Mouse (Mus musculus) kidney, postnatal 25 days (tissue): ENCODE data around the gene Gpr107.

Experiments used
- DNase-seq, 2 experiments: peaks; one replicate each; pipeline ENCODE4 v3.0.0; 2021; ENCODE audit warnings: mixed read lengths in 2 of 2

Gene Gpr107

DNA sequence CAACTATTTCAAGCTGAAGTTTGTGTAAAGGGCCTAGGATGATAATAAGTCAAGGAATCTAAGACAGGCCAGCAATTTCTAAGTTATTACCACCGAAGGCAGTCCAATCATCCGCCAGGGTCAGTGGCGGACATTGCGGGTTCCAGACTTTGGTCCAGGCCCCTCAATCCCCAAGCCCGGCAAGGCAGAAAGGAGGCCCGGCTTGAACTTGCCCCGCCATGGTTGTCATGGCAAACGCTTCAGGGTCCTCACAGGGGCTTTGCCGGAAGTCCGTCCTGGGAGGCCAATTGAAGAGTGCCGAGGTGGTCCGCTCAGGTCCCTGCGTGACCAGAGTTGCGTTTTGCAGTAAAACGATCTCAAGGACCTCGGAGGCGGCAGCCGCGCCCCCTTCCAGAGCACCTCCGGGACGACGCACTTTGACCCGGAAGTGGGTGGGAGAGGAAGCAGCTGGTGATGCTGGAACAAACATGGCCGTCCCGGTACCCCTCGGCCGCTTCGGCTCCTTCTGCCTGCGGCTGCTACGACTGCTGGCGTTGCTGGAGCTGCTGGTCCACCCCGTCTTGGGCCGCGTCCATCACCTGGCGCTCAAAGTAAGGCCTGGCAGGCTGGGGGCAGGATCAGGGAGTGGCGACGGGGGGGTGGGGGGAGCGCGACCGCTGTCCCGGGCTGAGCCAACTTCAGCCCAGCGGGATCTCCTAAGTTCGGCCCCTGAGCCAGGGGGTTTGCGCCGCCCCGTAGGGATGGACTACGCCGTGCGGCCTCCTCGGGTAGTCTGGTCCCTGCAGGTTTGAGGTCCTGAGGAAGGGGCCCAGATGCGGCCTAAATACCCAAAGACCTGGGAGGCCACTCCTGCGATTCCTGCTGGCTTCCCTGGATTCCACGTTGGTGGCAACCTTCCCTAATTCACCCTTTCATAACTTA, at the start of gene Gpr107:
Gene Gpr107, plus strand, starts transcription at position 425 of the 921 bp plus-strand sequence.
- DNase-seq, result peak; percentile 88 to 93

DNA sequence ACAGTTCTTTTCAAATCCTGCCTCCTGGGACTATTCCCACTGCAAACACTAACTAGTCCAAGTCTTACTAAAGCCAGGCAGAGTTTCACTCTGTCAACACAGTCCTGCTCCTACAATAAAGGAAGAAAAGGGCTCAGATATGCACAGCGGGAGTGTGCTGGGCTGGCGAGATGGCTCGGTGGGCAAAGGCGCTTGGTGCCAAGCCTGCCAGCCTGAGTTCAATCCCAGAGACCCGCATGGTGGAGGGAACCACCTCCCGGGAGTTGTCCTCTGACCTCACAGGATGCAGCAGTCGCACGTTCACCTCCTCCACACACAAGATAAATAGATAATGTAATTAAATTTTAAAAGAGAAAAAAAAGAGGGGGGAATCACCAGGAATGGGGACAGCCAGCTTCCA, 48.8 kb upstream of the Gpr107 start:
- DNase-seq, result no peak

GRCm38 (mm10) chr2:31105279-31105678, 46.8 kb upstream of the Gpr107 start:
- no peak for DNase-seq

DNA sequence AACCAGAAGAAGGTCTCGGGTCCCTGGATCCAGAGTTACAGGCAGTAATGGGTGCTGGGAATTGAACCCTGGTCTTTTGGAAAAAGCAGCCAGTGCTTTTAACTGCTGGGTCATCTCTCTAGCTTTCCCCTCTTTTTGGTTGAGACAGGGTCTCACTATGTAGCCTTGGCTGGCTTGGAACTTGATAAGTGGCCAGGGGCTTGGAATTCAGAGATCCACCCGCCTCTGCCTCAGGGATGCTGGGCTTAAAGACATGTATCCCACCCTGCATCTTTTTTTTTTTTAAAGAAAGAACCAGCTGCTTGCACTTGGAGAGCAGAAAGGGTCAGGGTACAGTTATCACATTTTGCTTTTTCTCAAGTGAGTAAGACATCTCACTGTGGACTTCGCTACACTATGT, 46.1 kb upstream of the Gpr107 start:
- no peak for DNase-seq

GRCm38 (mm10) chr2:31106621-31107320, 45.3 kb upstream of the Gpr107 start:
- DNase-seq, result peak; percentile 54 to 69

GRCm38 (mm10) chr2:31108186-31108585, 43.9 kb upstream of the Gpr107 start:
- DNase-seq, result no peak

DNA sequence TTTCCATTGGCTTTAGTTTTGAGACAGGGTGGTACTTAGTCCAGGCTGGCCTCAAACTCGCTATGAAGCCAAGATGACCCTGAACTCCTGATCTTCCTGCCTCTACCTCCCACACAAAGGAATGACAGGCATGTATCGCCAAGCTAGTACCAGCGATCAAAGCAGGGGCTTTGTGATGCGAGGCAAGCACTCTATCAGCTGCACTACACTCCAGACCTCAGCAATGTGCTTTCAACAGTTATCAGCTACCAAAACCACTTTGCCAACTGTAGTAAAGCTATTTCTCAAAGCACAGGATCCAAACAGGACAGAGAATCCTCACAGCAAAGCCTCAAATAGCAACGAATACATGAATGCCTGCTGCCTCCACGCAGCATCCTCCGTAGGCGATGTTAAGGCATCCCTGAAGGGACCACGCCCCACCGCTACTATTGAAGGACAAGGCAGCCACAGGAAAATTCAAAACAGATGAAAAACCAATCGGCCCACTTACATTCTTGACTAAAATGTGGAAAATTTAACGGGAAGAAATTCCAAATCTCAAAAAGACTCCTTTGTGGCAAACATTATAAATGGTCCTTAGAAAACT, 42.1 kb upstream of the Gpr107 start:
- DNase-seq, result no peak

- DNase-seq, result no peak
Observed at GRCm38 (mm10) chr2:31111685-31112084, 40.4 kb upstream of the Gpr107 start.

DNA sequence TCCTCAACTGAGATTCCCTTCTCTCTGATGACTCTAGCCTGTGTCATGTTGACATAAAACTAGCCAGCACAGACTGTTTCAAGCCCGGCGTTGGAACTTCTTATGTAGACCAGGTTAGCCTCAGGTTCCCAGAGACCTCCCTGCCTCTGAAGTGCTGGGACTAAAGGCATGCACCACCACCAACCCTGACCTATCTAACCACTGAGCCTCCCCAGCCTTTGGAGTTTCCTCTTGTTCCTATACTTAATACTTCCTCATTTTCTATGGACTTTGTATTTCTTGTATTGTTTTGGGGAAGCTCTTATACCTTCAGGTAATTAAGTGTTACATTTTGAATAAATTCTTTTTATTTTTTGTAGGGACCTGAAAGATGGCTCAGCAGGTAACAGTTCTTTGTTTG, 37.9 kb upstream of the Gpr107 start:
- no peak for DNase-seq

DNA sequence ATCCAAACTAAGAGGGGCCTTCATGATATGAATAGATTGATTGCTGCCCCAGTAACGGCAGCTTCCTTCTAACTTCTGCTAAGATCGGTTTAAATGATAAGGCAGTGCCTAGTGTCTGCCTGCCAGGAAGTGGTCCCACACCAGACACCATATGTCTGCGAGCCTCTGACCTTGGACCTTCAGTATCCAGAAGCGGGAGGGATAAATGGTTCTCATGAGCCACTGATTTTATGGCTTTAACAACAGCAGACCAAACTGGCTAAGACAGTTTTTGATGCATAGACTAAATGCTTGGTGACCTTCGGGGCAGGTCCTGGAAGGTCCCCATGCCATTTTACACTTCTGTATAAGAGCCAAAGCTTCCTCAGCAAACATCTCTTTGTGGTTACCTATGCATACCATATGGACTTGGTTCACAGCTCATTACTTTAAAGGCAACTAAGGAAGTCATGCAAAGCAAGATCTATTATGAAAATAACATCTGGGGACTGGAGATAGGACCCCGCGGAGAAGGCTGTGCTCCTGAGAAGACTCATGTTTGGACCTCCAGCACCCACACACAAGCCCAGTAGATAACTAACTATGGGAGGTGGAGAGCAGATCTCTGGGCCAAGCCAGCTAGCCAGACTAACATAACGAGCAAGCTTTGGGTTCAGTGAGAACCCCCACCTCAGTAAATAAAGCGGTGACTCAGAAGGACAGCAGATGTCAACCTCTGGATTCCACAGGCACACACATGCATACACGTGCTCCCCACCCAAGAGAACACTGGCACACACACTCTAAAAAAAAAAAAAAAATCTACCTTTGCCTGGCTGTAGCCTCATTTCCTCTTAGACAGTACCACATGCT, 36.8 kb upstream of the Gpr107 start:
- DNase-seq, result no peak

DNA sequence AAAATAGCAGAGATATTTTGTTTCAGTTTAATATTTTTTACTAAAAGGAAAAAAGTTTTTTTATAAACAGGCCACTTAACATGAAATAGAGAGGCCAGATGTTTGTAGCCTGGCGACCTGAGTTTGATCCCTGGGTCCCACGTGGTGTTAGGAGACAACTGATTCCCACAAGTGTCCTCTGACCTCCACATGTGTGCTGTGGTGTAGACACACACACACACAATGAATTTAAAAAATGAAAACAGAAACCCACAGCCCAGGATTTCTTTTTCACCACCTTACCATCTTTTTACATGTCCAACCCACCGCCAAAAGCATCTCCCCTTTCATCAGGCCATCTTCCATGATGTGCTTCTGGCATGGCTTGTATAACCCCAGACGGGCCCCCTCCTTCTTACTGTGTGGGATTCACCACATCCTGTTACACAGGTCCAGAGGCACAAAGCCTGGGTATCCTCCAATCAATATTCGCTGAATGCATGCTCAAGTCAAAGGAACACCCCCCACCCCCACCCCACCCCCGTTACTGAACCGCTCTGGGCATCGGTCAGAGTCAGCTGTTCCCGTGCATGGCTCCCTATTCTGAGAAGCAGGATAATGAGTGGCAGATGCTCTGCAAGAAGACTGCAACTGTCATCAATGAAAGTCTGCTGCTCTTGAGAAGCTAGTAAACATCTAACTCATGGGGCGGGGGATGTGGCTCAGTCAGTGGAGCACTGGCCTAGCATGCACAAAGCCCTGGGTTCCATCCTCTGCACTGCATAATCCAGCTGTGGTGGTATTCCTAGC, 36.0 kb upstream of the Gpr107 start:
- DNase-seq, result no peak

DNA sequence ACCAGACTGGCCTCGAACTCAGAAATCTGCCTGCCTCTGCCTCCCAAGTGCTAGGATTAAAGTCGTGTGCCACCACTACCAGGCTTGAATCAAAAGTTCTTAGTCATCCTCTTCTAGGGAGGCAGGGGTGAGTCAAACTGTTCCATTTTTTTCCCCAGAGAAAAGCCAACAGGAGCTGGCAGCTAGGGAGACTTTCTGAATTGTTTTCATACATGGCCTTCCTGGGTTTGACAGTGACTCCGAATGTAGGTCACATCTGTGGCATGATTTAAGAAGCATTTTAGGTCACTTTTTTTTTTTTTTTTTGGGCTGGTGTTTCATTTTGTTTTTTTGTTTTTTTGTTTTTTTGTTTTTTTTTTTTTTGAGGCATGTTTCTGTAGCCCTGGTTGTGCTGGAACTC, 33.9 kb upstream of the Gpr107 start:
- DNase-seq, result no peak

- DNase-seq, result no peak
Observed at GRCm38 (mm10) chr2:31118639-31119380, 33.3 kb upstream of the Gpr107 start.

DNA sequence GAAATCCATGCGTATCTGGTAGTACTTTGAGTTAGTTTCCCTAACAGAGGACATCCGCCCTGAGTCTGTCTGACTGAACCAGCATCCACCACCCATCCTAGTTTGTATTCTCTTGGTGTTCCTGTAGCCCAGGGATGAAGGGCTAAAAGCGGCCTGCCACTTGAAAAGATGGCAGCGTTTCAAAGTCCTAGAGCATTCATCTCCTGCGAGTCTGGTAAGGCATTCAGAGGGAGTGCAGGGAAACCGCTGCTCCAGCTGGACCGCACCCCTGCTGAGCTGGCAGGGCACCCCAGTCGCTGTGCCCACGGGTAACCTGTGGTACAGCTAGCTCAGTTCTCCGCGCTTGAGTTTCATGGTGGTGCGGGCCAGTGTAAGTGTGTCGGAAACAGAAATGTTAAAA, 32.3 kb upstream of the Gpr107 start:
- peak in 1 of 2 experiments; percentile 53 for DNase-seq

- peak; percentile 39 to 70 for DNase-seq
Observed at GRCm38 (mm10) chr2:31121131-31121693, 30.9 kb upstream of the Gpr107 start.

- DNase-seq, result no peak
Observed at GRCm38 (mm10) chr2:31122806-31123205, 29.3 kb upstream of the Gpr107 start.

- DNase-seq, result no peak
Observed at GRCm38 (mm10) chr2:31123493-31123892, 28.6 kb upstream of the Gpr107 start.

DNA sequence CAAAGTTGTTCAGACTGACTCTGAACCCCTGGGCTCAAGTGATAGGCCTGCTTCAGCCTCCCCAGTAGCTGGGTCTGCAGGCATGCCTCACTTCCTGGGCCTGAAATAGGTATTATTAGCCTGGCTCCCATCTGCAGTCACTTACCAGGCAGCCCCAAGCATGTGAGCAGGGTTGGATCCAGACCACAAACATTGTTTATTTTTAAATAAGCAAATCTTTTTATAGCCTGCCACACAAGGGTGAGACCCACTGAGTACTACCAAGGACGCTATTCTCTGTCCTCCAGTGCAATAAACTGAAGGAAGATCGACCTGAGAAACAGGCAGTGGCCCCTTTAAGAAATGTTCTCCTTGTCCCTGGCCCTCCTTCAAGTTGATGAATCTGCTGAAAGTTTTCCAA, 27.4 kb upstream of the Gpr107 start:
- no peak for DNase-seq

DNA sequence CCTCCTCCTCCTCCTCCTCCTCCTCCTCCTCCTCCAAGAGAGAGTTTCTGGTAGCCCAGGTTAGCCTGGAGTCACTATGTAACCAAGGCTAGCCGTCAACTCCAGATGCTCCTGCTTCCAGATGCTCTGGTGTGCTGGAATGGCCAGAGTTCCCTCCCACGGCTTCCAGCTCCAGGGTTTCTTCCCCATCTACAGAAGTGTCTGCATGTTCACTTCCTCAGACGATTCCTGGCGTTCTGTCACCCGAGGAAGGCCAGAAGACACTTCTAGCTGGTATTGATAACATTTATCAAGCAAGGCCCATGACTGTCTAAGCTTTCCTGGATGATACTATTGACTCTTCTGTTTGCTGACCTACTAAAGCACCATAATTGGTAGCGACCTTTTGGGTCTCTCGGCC, 27.0 kb upstream of the Gpr107 start:
- no peak for DNase-seq

- DNase-seq, result no peak
Observed at GRCm38 (mm10) chr2:31126048-31126447, 26.1 kb upstream of the Gpr107 start.

DNA sequence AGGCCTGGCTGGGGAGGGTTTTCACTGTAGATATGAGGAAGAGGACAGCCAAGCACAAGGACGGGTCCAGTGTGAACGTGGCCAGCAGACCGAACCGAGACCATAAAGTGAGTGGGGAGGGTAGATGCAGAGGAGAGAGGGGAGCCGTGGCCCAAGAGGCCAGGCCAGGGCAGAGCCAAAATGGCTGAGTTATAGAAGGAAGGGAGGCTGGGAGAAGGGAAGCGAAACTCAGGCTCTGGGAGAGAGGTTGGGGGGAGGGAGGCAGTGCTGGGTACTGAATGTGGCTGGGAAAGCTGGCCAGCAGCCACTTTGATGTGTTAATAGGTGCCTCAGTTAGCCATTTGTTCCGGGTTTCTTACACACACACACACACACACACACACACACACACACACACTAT, 24.9 kb upstream of the Gpr107 start:
- no peak for DNase-seq
